Mouse (Mus musculus) cerebellum, postnatal 14 days (tissue): Measurements from ENCODE around the gene 9630041A04Rik.

Experiments
- DNase-seq, 2 experiments: peaks; one replicate each; pipeline ENCODE4 v3.0.0; 2021; ENCODE audit warnings: mixed read lengths in 2 of 2

Gene 9630041A04Rik

GRCm38 (mm10) chr9:101919324-101919723 lies 57.7 kb downstream of the 9630041A04Rik start:
- DNase-seq = peak in 1 of 2 experiments; percentile 1

- DNase-seq = no peak
Measured at GRCm38 (mm10) chr9:101922846-101923245, 61.2 kb downstream of the 9630041A04Rik start.

- no peak for DNase-seq
Measured at GRCm38 (mm10) chr9:101924829-101925228, 63.2 kb downstream of the 9630041A04Rik start.

- no peak for DNase-seq
Measured at GRCm38 (mm10) chr9:101933946-101934573, 72.4 kb downstream of the 9630041A04Rik start.

DNA sequence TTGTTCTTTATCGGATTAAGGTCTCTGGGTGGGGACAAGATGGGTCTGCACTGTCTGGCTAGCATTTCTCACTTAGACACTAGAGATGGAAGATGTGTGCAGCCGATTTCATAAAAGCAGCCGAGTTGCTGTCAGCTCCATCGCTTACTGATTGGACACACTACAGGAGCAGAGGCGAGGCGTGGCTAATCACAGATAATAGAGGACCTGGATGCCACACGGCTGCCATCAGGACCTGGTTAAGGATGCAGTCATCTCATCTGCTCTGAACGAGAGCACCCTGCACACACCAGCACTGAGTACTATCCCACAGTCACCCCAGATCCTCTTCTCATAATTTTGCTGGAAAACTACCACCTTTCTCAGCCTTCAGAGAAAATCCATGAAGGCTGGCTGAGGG lies 73.2 kb downstream of the 9630041A04Rik start:
- no peak for DNase-seq

GRCm38 (mm10) chr9:101938066-101938465 lies 76.4 kb downstream of the 9630041A04Rik start:
- DNase-seq = peak; percentile 70 to 73

DNA sequence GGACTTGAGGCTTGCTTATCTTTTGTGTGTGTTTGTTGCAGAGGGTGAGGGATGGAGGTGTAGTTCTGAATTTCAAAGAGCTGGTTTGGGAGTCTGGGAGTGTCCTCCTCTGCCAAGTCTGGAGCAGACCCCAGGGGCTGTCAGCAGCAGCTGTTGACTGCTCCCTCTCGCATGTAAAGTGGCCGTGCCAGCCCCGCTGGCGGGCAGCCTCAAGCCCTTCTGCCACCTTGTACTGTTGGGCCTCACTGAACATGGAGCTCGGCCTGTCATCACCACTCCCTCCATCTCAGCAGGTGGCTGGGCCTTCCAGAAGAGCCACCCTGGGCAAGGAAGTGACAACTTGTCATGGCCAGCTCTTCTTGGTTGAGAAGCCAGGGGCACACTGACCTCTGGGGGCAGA lies 77.4 kb downstream of the 9630041A04Rik start:
- peak; percentile 84 to 89 for DNase-seq

GRCm38 (mm10) chr9:101940182-101940581 lies 78.5 kb downstream of the 9630041A04Rik start:
- DNase-seq = no peak

- no peak for DNase-seq
Measured at GRCm38 (mm10) chr9:101942058-101942669, 80.5 kb downstream of the 9630041A04Rik start.

DNA sequence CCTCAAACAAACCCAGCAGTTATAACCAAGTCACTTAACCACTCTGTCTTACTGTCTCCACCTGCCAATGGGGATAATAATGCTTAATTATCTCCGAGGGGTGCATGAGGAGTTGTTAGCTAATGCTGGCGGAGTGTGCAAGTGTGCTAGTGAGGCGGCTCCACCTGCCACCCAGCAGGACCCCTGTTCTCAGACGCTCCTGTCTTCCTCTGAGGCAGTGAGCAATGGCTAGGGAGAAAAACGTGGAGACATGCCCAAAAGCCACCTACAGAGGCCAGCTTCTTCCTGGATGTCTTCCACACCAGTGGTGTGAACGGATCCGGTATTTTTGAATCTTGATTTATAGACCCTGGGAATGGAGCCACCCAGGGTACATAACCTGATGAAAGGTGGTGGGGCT lies 83.7 kb downstream of the 9630041A04Rik start:
- peak; percentile 55 to 72 for DNase-seq

GRCm38 (mm10) chr9:101945814-101946213 lies 84.2 kb downstream of the 9630041A04Rik start:
- DNase-seq = no peak

GRCm38 (mm10) chr9:101950101-101950500 lies 88.5 kb downstream of the 9630041A04Rik start:
- no peak for DNase-seq

DNA sequence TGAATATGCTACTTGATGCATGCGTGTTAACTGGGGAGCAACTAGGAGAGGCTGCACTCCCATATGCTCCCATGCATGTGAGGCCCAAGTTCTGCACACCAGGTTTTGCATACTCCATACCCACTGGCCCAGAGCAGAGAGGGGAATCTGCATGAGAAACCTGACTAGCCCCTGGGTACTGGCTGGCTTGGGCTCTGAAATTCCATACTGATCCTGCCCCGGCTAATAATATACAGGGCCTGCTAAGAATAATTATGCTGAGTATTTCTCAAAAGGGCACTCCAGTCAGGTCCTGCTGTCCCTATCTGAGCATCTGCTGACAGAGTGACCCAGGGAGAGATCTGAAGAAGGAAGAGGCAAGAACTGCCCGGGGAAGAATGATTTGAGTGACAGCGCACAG lies 92.9 kb downstream of the 9630041A04Rik start:
- DNase-seq = no peak

- peak in 1 of 2 experiments; percentile 34 for DNase-seq
Measured at GRCm38 (mm10) chr9:101956228-101956627, 94.6 kb downstream of the 9630041A04Rik start.

GRCm38 (mm10) chr9:101971806-101972205 lies 110.2 kb downstream of the 9630041A04Rik start:
- DNase-seq = peak; percentile 28 to 35

- DNase-seq = no peak
Measured at GRCm38 (mm10) chr9:101972314-101972713, 110.7 kb downstream of the 9630041A04Rik start.

GRCm38 (mm10) chr9:101976884-101977465 lies 115.3 kb downstream of the 9630041A04Rik start:
- no peak for DNase-seq

DNA sequence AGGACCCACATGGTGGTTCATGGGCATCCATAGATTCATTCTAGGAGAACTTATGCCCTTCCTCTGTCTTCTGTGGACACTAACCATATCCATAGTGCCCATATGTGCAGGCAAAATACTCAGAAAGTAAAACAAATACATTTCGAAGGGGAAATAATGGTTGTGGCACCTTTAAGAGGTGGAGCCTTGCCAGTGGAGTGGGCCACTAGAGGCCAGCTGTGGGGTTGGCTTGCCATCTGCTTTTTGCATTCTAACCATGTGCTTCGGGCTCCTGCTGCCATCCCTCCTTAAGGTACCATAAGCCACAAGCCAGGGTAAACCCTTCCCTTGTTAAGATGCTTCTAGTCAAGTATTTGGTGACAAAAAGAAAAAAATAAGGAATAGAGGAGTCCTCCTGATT lies 119.5 kb downstream of the 9630041A04Rik start:
- DNase-seq = peak in 1 of 2 experiments; percentile 18

- no peak for DNase-seq
Measured at GRCm38 (mm10) chr9:101982378-101982777, 120.7 kb downstream of the 9630041A04Rik start.

DNA sequence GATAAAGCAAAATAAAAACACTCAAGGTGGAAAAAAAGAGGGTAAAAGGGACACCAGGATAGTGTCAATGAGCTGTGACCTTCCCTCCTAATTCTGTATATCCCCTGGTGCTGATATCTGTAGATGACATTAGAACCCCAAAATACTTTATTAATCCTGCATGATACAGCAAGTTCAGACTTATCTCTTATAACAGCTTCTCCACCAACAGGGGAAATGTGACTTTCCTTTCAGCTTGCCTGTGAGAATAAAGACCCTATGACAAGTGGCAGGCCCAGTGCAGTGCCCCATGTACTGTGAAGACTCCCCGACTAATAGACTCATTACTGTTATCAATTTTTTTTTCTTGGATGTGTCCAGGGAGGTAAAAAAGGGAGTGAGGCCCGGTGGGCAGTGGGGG lies 125.3 kb downstream of the 9630041A04Rik start:
- no peak for DNase-seq

DNA sequence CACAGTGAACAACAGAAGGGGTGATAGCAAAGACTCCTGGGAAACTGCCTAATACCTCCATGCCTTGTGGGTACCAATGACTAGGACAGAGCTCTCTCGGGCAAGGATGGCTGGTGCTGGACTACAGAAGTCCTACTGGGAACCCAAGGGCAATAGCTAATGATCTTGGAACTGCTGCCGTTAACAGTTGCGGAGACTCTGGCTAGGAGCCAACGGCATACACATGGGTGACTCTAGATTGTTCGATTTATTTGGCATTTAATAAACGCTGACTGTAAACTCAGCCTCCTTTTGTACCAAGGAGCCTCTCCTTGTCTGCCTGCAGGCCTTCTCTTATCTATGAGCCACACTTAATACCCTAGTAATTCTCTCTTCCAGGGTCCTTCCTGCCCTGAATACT lies 128.4 kb downstream of the 9630041A04Rik start:
- DNase-seq = peak; percentile 29 to 36

DNA sequence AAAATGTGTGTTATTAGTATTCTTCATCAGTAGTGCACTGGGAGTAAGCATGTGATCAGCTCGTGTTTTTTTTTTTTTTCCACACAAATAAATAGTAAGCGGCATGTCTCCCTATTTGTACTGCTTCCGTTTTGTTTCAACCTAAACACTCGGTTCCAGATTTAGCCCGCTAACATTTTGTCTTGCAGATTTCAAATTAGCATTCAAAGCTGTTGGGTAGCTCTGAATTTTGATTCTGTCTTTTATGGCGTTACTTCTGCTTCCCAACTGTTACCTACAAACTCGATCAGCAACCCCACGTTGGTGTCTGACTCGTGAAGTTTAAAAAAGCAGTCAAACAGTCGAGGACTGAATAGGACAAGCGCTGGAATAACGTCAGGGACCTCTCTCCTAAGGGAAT lies 129.2 kb downstream of the 9630041A04Rik start:
- DNase-seq = no peak
